ENCODE assay signal across 20 mouse cellular contexts in genomic region chr2:120599506-120599905, GRCm38 (mm10).
"Had no signal": no experiment of that assay in that cellular context is flagged by ENCODE, and none has a peak within 500 bp of the region (broad histone marks: within the 10 kb centered on the region; RNA-seq: fewer than 3 reads in every experiment).

No protein-coding gene starts in this region.

- H3K27ac ChIP-seq: midbrain, embryonic 10.5 days; midbrain, embryonic 12.5 days; neural tube, embryonic 13.5 days; neural tube, embryonic 15.5 days; stomach, embryonic 15.5 days; stomach, postnatal 0 days had no signal

- H3K4me3 ChIP-seq: midbrain, embryonic 10.5 days; midbrain, embryonic 12.5 days; myocyte; neural tube, embryonic 13.5 days; neural tube, embryonic 15.5 days; stomach, embryonic 15.5 days had no signal

- H3K9ac ChIP-seq: lung, embryonic 14.5 days; midbrain, embryonic 12.5 days; neural tube, embryonic 13.5 days; neural tube, embryonic 15.5 days; stomach, embryonic 15.5 days had no signal

- H3K4me2 ChIP-seq: lung, embryonic 14.5 days; midbrain, embryonic 12.5 days; neural tube, embryonic 13.5 days; neural tube, embryonic 15.5 days; stomach, embryonic 15.5 days had no signal

- H3K27me3 ChIP-seq: midbrain, embryonic 12.5 days; neural tube, embryonic 13.5 days; neural tube, embryonic 15.5 days; stomach, embryonic 15.5 days had no signal

- H3K4me1 ChIP-seq: midbrain, embryonic 10.5 days; midbrain, embryonic 12.5 days; neural tube, embryonic 13.5 days; neural tube, embryonic 15.5 days; stomach, embryonic 15.5 days had no signal

- ATAC-seq: midbrain, embryonic 16.5 days had no signal

- H3K9me3 ChIP-seq: midbrain, embryonic 10.5 days; midbrain, embryonic 12.5 days; neural tube, embryonic 13.5 days; neural tube, embryonic 15.5 days; stomach, embryonic 15.5 days had no signal

- DNase-seq: lung, adult 18-20 months; lung, embryonic 14.5 days; lung, postnatal 10 days; lung, postnatal 4 days; midbrain, embryonic 14.5 days; retina, postnatal 1 day; right cerebral cortex, adult 18-20 months; right cerebral cortex, postnatal 25 days; right cerebral cortex, postnatal 4 days; spleen, adult 18-20 months; thymus, postnatal 14 days; thymus, postnatal 36 days had no signal
